Mouse (Mus musculus) limb, embryonic 12.5 days (tissue): ENCODE measurements around the gene Srek1. TPM values are rescaled to one million over a fixed set of nuclear protein-coding genes. Genes with fewer than 3 reads are reported as not detected.

ENCODE experiments used
- ATAC-seq: fragments of 200-750 bp; cut with Nextera tagmentation; 2 replicates; pipeline ENCODE4 v1.8.0; 2017; ENCODE audit warnings: low read depth, moderate TSS enrichment; ENCODE audit not compliant: insufficient number of reproducible peaks, insufficient read depth, low FRiP score, low TSS enrichment
- H3K27ac ChIP-seq: fragments of 300-500 bp; sonication (generic); 2 replicates; pipeline ENCODE4 v1.5.1; 2016; ENCODE audit warnings: mild to moderate bottlenecking, moderate library complexity
- H3K27me3 ChIP-seq: fragments of 300-500 bp; sonication (generic); 2 replicates; pipeline ENCODE4 v1.6.1; 2016; ENCODE audit warnings: mild to moderate bottlenecking, moderate library complexity
- H3K36me3 ChIP-seq: fragments of 300-500 bp; sonication (generic); 2 replicates; pipeline ENCODE4 v1.6.1; 2016; ENCODE audit warnings: mild to moderate bottlenecking, moderate library complexity
- H3K4me1 ChIP-seq: fragments of 300-500 bp; sonication (generic); replicated peaks from 2 replicates; pipeline ENCODE4 v1.6.1; 2016
- H3K4me2 ChIP-seq: fragments of 300-500 bp; sonication (generic); 2 replicates; pipeline ENCODE4 v1.6.1; 2016; ENCODE audit warnings: mild to moderate bottlenecking, moderate library complexity
- H3K4me3 ChIP-seq: fragments of 300-500 bp; sonication (generic); replicated peaks from 2 replicates; pipeline ENCODE4 v1.5.1; 2016; ENCODE audit warnings: mild to moderate bottlenecking
- H3K9ac ChIP-seq: fragments of 300-500 bp; sonication (generic); replicated peaks from 2 replicates; pipeline ENCODE4 v1.6.1; 2016; ENCODE audit warnings: mild to moderate bottlenecking, moderate library complexity
- H3K9me3 ChIP-seq: fragments of 300-500 bp; sonication (generic); 2 replicates; pipeline ENCODE4 v1.6.1; 2016; ENCODE audit warnings: mild to moderate bottlenecking, moderate library complexity
- WGBS: fragments of 180-500 bp; shearing (Covaris S2); methylation state at CpG from one replicate; pipeline ENCODE4 v1.1.7; 2016; 5-methylcytosine and 5-hydroxymethylcytosine counted together
- polyA plus RNA-seq: library from polyadenylated mRNA; unstranded; fragments of >200 nt; fragmentation: Nextera tagmentation; extraction: Ambion mirVana; gene quantifications from 2 replicates; pipeline ENCODE4 v1.2.1, GENCODE M21; 2016

The Srek1 gene
- 103 and 121 TPM in 2 replicates for polyA plus RNA-seq

- WGBS = under 1% methylated on average over 81 of the region's 81 CpGs
- ATAC-seq = peak; percentile 92
- H3K4me2 ChIP-seq = peak within 1 kb of the TSS; percentile 69
Observed at GRCm38 (mm10) chr13:103774119-103774757, at the start of gene Srek1. Gene Srek1 (minus strand): TSS chr13:103774608.

GRCm38 (mm10) chr13:103822270-103822669, 47.9 kb upstream of the Srek1 start:
- Histone ChIP-seq H3K4me2 (no peak overlapping the region), H3K9ac (no peak overlapping the region), H3K9me3 (no peaks in the 10 kb centered on the region), H3K36me3 (peaks cover 39% of the 10 kb centered on the region), H3K27ac (no peak overlapping the region), H3K4me3 (no peak overlapping the region), H3K27me3 (no peaks in the 10 kb centered on the region), H3K4me1 (no peaks in the 10 kb centered on the region)
- whole genome bisulfite sequencing = 95% methylated on average over 1 of the region's 1 CpGs
- ATAC-seq = no peak

More at GRCm38 (mm10) chr13:103774119-103774757, at the start of gene Srek1:
- H3K9me3 ChIP-seq = no peaks in the 10 kb centered on the region
- no peaks in the 10 kb centered on the region for H3K27me3 ChIP-seq
- H3K27ac ChIP-seq = peak within 1 kb of the TSS; percentile 98
- peaks cover 27% of the 10 kb centered on the region for H3K4me1 ChIP-seq
- H3K4me3 ChIP-seq = peak within 1 kb of the TSS; percentile 64
- peaks cover 3% of the 10 kb centered on the region; the same call in 1 of the 2 replicates for H3K36me3 ChIP-seq
- H3K9ac ChIP-seq = peak within 1 kb of the TSS; percentile 83

GRCm38 (mm10) chr13:103819377-103819776, 45.0 kb upstream of the Srek1 start:
- Histone ChIP-seq H3K4me1 (no peaks in the 10 kb centered on the region), H3K36me3 (peaks cover 36% of the 10 kb centered on the region), H3K27me3 (no peaks in the 10 kb centered on the region), H3K27ac (no peak overlapping the region), H3K4me2 (no peak overlapping the region), H3K4me3 (no peak overlapping the region), H3K9ac (no peak overlapping the region), H3K9me3 (no peaks in the 10 kb centered on the region)
- 83% methylated on average over 5 of the region's 5 CpGs for whole genome bisulfite sequencing
- ATAC-seq = no peak

GRCm38 (mm10) chr13:103817935-103818334, 43.5 kb upstream of the Srek1 start:
- no peak for ATAC-seq
- Histone ChIP-seq H3K27ac (no peak overlapping the region), H3K27me3 (no peaks in the 10 kb centered on the region), H3K9ac (no peak overlapping the region), H3K4me2 (no peak overlapping the region), H3K9me3 (no peaks in the 10 kb centered on the region), H3K4me1 (no peaks in the 10 kb centered on the region), H3K36me3 (peaks cover 28% of the 10 kb centered on the region), H3K4me3 (no peak overlapping the region)
- 88% methylated on average over 3 of the region's 3 CpGs for WGBS

GRCm38 (mm10) chr13:103807464-103807863, 33.1 kb upstream of the Srek1 start:
- 85% methylated on average over 5 of the region's 5 CpGs for WGBS
- ATAC-seq = no peak
- Histone ChIP-seq H3K36me3 (no peaks in the 10 kb centered on the region), H3K4me1 (0 out of 2 replicates have a peak, but pooled peaks cover 5% of the 10 kb centered on the region), H3K27ac (no peak overlapping the region), H3K9me3 (no peaks in the 10 kb centered on the region), H3K4me3 (no peak overlapping the region), H3K4me2 (no peak overlapping the region), H3K9ac (no peak overlapping the region), H3K27me3 (no peaks in the 10 kb centered on the region)

- no peak overlapping the region for H3K4me2 ChIP-seq
Observed at GRCm38 (mm10) chr13:103806210-103806851, 31.9 kb upstream of the Srek1 start.

GRCm38 (mm10) chr13:103803721-103804120, 29.3 kb upstream of the Srek1 start:
- H3K27me3 ChIP-seq = no peaks in the 10 kb centered on the region

More at GRCm38 (mm10) chr13:103806210-103806851, 31.9 kb upstream of the Srek1 start:
- no peaks in the 10 kb centered on the region for H3K36me3 ChIP-seq
- H3K4me1 ChIP-seq = 0 out of 2 replicates have a peak, but pooled peaks cover 5% of the 10 kb centered on the region
- WGBS = 50% methylated on average over 6 of the region's 6 CpGs
- H3K9ac ChIP-seq = no peak overlapping the region
- no peak for ATAC-seq
- no peak overlapping the region for H3K4me3 ChIP-seq
- H3K9me3 ChIP-seq = no peaks in the 10 kb centered on the region
- no peaks in the 10 kb centered on the region for H3K27me3 ChIP-seq
- H3K27ac ChIP-seq = no peak overlapping the region

GRCm38 (mm10) chr13:103801021-103801420, 26.6 kb upstream of the Srek1 start:
- Histone ChIP-seq H3K36me3 (no peaks in the 10 kb centered on the region), H3K27me3 (no peaks in the 10 kb centered on the region), H3K4me3 (no peak overlapping the region), H3K9ac (no peak overlapping the region), H3K9me3 (no peaks in the 10 kb centered on the region), H3K4me1 (no peaks in the 10 kb centered on the region), H3K4me2 (no peak overlapping the region), H3K27ac (no peak overlapping the region)
- WGBS = 94% methylated on average over 1 of the region's 1 CpGs
- ATAC-seq = no peak

More at GRCm38 (mm10) chr13:103803721-103804120, 29.3 kb upstream of the Srek1 start:
- H3K36me3 ChIP-seq = no peaks in the 10 kb centered on the region
- 0 out of 2 replicates have a peak, but pooled peaks cover 5% of the 10 kb centered on the region for H3K4me1 ChIP-seq
- no peak for ATAC-seq
- H3K9me3 ChIP-seq = no peaks in the 10 kb centered on the region
- no peak overlapping the region for H3K4me3 ChIP-seq
- H3K9ac ChIP-seq = no peak overlapping the region
- H3K4me2 ChIP-seq = no peak overlapping the region
- 63% methylated on average over 5 of the region's 5 CpGs for WGBS
- no peak overlapping the region for H3K27ac ChIP-seq

GRCm38 (mm10) chr13:103794688-103795543, 20.5 kb upstream of the Srek1 start:
- Histone ChIP-seq H3K4me3 (no peak overlapping the region), H3K27ac (no peak overlapping the region), H3K27me3 (no peaks in the 10 kb centered on the region), H3K4me2 (no peak overlapping the region), H3K36me3 (no peaks in the 10 kb centered on the region), H3K4me1 (no peaks in the 10 kb centered on the region), H3K9ac (no peak overlapping the region), H3K9me3 (no peaks in the 10 kb centered on the region)
- 83% methylated on average over 9 of the region's 9 CpGs for WGBS
- ATAC-seq = no peak

GRCm38 (mm10) chr13:103779922-103780585, 5.6 kb upstream of the Srek1 start:
- Histone ChIP-seq H3K9me3 (no peaks in the 10 kb centered on the region), H3K4me2 (peak overlapping the region; percentile 19; the same call in 1 of the 2 replicates), H3K4me1 (peaks cover under 1% of the 10 kb centered on the region; the same call in 1 of the 2 replicates), H3K4me3 (no peak overlapping the region), H3K36me3 (no peaks in the 10 kb centered on the region), H3K27ac (no peak overlapping the region), H3K27me3 (0 out of 2 replicates have a peak, but pooled peaks cover 3% of the 10 kb centered on the region), H3K9ac (no peak overlapping the region)
- ATAC-seq = 0 out of 2 replicates have a peak, but pooled peaks have one; percentile 28
- WGBS = 33% methylated on average over 11 of the region's 11 CpGs
